Mouse (Mus musculus): ENCODE results near the gene Slco2a1. TPM values are rescaled to one million over a fixed set of nuclear protein-coding genes. Genes with fewer than 3 reads are reported as not detected.

The Slco2a1 gene
- polyA plus RNA-seq, 1 experiment from 2014 or later: 9.8 TPM

DNA sequence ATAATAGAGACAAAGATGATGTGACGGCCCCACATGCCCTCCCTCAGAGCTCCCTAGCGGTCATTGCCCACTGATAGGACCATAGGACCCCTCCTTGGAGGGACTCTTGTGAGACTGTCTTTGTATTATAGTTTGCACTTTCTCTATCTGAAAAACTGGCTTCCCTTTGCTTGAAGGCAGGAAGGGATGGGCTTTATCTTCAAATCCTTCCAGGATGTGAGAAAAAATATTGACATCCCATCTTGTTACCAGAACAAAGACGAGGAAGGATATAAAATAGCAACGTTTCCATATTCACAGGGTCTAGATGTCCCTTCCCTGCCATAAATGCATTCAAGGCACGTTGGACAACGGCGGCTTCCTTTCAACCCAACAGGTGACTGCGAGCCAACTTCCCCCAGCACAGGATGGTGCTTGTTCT is 48.5 kb downstream of the Slco2a1 start:
- ATAC-seq (replicated peaks; ENCODE audit: low FRiP score, low read depth) (no peak), DNase-seq (ENCODE audit: low spot score) (peak; percentile 18)
- Histone ChIP-seq H3K4me2 (ENCODE audit: low read length) (no peak overlapping the region), H3K27me3 (ENCODE audit: insufficient read depth, low read length) (no peaks in the 10 kb centered on the region), H3K4me1 (replicated peaks; ENCODE audit: insufficient read depth, low read length) (peaks cover 9% of the 10 kb centered on the region), H3K4me3 (replicated peaks; ENCODE audit: low read depth, low read length) (no peak overlapping the region), H3K9me3 (replicated peaks; ENCODE audit: low read length) (no peaks in the 10 kb centered on the region), H3K27ac (no peak overlapping the region), H3K36me3 (ENCODE audit: insufficient read depth, low read length) (no peaks in the 10 kb centered on the region), H3K9ac (ENCODE audit: low read depth, low read length) (no peak overlapping the region)
- no peak for TF ChIP-seq CTCF (IDR thresholded peaks at IDR 0.05; ENCODE audit: low read depth)
- WGBS: 73% methylated on average over 8 of the region's 8 CpGs

DNA sequence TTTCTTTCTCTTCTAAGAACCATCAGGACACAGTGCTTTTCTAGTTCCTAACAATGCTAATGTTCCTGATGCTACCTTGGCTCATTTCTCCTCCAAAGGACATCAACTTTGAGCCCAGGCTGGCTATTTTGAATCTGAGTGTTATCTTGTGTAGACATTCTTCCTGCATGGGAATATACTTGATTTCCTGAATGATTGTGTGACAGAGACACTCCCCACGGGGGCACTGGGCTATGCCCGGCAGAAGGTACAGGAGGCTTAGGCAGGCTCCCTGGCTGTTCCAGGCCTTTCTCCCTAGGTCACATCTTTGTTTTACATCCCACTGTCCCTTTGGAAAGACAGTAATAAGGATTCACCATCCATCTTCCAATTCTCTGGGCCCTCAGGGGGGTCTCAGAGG is 49.8 kb downstream of the Slco2a1 start:
- no peak overlapping the region for H3K4me3 ChIP-seq (replicated peaks; ENCODE audit: low read depth, low read length)
- no peak overlapping the region for H3K9ac ChIP-seq (ENCODE audit: low read depth, low read length)
- DNase-seq (ENCODE audit: low spot score) (no peak), ATAC-seq (replicated peaks; ENCODE audit: low FRiP score, low read depth) (no peak)
- no peaks in the 10 kb centered on the region for H3K9me3 ChIP-seq (replicated peaks; ENCODE audit: low read length)
- WGBS: 74% methylated on average over 2 of the region's 2 CpGs
- no peaks in the 10 kb centered on the region for H3K27me3 ChIP-seq (ENCODE audit: insufficient read depth, low read length)
- no peak overlapping the region for H3K27ac ChIP-seq
- H3K36me3 ChIP-seq (ENCODE audit: insufficient read depth, low read length): no peaks in the 10 kb centered on the region
- TF ChIP-seq CTCF (IDR thresholded peaks at IDR 0.05; ENCODE audit: low read depth): no peak
- H3K4me1 ChIP-seq (replicated peaks; ENCODE audit: insufficient read depth, low read length): no peaks in the 10 kb centered on the region
- no peak overlapping the region for H3K4me2 ChIP-seq (ENCODE audit: low read length)

- H3K27ac ChIP-seq: no peak overlapping the region
- no peaks in the 10 kb centered on the region for H3K27me3 ChIP-seq (ENCODE audit: insufficient read depth, low read length)
- no peaks in the 10 kb centered on the region for H3K9me3 ChIP-seq (replicated peaks; ENCODE audit: low read length)
- TF ChIP-seq CTCF (IDR thresholded peaks at IDR 0.05; ENCODE audit: low read depth): no peak
- no peaks in the 10 kb centered on the region for H3K36me3 ChIP-seq (ENCODE audit: insufficient read depth, low read length)
- H3K9ac ChIP-seq (ENCODE audit: low read depth, low read length): no peak overlapping the region
- WGBS: 81% methylated on average over 7 of the region's 7 CpGs
- DNase-seq (ENCODE audit: low spot score): no peak
- H3K4me3 ChIP-seq (replicated peaks; ENCODE audit: low read depth, low read length): no peak overlapping the region
- ATAC-seq (replicated peaks; ENCODE audit: low FRiP score, low read depth): no peak
- no peak overlapping the region for H3K4me2 ChIP-seq (ENCODE audit: low read length)
- H3K4me1 ChIP-seq (replicated peaks; ENCODE audit: insufficient read depth, low read length): no peaks in the 10 kb centered on the region
Observed at GRCm38 (mm10) chr9:103038705-103039104, 50.2 kb downstream of the Slco2a1 start.

DNA sequence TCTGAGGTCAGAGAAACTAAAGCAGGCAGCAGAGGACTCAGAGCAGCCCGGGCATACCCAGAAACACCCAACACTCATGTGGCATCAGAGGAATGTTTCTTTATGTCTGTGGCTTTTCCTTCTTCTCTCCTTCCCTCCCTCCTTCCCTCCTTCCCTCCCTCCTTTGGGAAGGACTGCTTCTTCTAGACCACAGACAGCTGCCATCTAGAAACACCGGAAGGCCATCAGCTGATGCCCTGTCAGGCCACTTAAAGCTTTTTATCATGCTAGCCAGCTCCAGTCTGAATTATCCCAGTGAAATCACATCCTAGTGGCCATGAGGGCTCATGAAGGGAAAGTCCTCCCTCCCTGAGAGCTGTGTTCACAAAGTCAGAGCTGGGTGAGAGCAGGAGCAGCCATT is 52.1 kb downstream of the Slco2a1 start:
- WGBS: 80% methylated on average over 2 of the region's 2 CpGs
- Histone ChIP-seq H3K27ac (no peak overlapping the region), H3K4me3 (replicated peaks; ENCODE audit: low read depth, low read length) (no peak overlapping the region), H3K9ac (ENCODE audit: low read depth, low read length) (no peak overlapping the region), H3K4me1 (replicated peaks; ENCODE audit: insufficient read depth, low read length) (no peaks in the 10 kb centered on the region), H3K27me3 (ENCODE audit: insufficient read depth, low read length) (no peaks in the 10 kb centered on the region), H3K36me3 (ENCODE audit: insufficient read depth, low read length) (no peaks in the 10 kb centered on the region), H3K4me2 (ENCODE audit: low read length) (no peak overlapping the region), H3K9me3 (replicated peaks; ENCODE audit: low read length) (no peaks in the 10 kb centered on the region)
- no peak for DNase-seq (ENCODE audit: low spot score)
- no peak for ATAC-seq (replicated peaks; ENCODE audit: low FRiP score, low read depth)
- TF ChIP-seq CTCF (IDR thresholded peaks at IDR 0.05; ENCODE audit: low read depth): no peak

- Histone ChIP-seq H3K36me3 (ENCODE audit: insufficient read depth, low read length) (no peaks in the 10 kb centered on the region), H3K4me3 (replicated peaks; ENCODE audit: low read depth, low read length) (no peak overlapping the region), H3K27me3 (ENCODE audit: insufficient read depth, low read length) (no peaks in the 10 kb centered on the region), H3K4me1 (replicated peaks; ENCODE audit: insufficient read depth, low read length) (no peaks in the 10 kb centered on the region), H3K4me2 (ENCODE audit: low read length) (no peak overlapping the region), H3K9me3 (replicated peaks; ENCODE audit: low read length) (no peaks in the 10 kb centered on the region), H3K9ac (ENCODE audit: low read depth, low read length) (no peak overlapping the region), H3K27ac (no peak overlapping the region)
- 67% methylated on average over 1 of the region's 1 CpGs for WGBS
- peak; percentile 41 for DNase-seq (ENCODE audit: low spot score)
- no peak for TF ChIP-seq CTCF (IDR thresholded peaks at IDR 0.05; ENCODE audit: low read depth)
- no peak for ATAC-seq (replicated peaks; ENCODE audit: low FRiP score, low read depth)
Observed at GRCm38 (mm10) chr9:103045406-103045805, 56.9 kb downstream of the Slco2a1 start.

DNA sequence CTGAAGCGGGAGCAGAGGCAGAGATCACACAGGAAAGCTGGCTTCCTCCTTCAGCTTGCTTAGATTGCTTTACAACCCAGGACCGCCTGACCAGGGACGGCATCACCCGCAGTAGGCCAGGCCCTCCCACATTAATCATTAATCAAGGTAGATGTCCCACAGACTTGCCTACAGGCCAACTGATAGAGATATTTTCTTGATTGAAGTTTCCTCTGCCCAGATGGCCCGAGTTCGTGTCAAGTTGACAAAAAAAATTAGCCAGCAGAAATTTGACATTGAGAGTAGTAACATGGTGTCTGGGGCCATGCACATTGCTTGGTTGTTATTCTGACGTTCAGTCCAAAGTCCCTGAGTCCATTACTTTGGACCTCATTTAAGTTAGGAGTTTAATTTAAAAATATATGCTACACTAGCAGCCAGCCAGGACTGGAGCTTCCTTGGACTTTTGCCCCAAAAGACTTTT is 60.6 kb downstream of the Slco2a1 start:
- ATAC-seq (replicated peaks; ENCODE audit: low FRiP score, low read depth): peak; percentile 83
- H3K36me3 ChIP-seq (ENCODE audit: insufficient read depth, low read length): no peaks in the 10 kb centered on the region

DNA sequence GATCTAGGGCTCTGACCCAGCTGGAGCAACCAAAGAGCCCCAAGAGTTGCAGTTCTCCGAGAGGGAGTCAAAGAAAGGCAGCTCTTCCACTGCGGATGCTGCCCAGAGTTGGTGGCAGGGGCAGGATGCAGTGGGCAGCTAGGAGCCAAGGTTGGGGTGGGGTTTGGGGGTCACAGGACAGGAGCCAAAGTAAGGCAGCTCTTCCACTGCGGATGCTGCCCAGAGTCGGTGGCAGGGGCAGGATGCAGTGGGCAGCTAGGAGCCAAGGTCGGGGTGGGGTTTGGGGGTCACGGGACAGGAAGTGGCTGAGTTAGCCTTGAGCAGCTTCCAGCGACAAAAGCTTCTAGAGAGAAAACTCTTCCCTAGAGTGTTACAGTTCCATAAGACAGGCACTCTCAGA is 65.3 kb downstream of the Slco2a1 start:
- no peak for DNase-seq (ENCODE audit: low spot score)
- no peak overlapping the region for H3K4me3 ChIP-seq (replicated peaks; ENCODE audit: low read depth, low read length)

More for the DNA sequence above, 60.6 kb downstream of the Slco2a1 start:
- H3K4me2 ChIP-seq (ENCODE audit: low read length): no peak overlapping the region
- no peaks in the 10 kb centered on the region for H3K27me3 ChIP-seq (ENCODE audit: insufficient read depth, low read length)
- no peak for TF ChIP-seq CTCF (IDR thresholded peaks at IDR 0.05; ENCODE audit: low read depth)
- no peaks in the 10 kb centered on the region for H3K9me3 ChIP-seq (replicated peaks; ENCODE audit: low read length)
- H3K4me3 ChIP-seq (replicated peaks; ENCODE audit: low read depth, low read length): no peak overlapping the region
- no peak overlapping the region for H3K27ac ChIP-seq
- no peak overlapping the region for H3K9ac ChIP-seq (ENCODE audit: low read depth, low read length)
- WGBS: 39% methylated on average over 7 of the region's 7 CpGs
- H3K4me1 ChIP-seq (replicated peaks; ENCODE audit: insufficient read depth, low read length): no peaks in the 10 kb centered on the region
- DNase-seq (ENCODE audit: low spot score): peak; percentile 37

More for the DNA sequence above, 65.3 kb downstream of the Slco2a1 start:
- no peak for TF ChIP-seq CTCF (IDR thresholded peaks at IDR 0.05; ENCODE audit: low read depth)
- ATAC-seq (replicated peaks; ENCODE audit: low FRiP score, low read depth): no peak
- 67% methylated on average over 7 of the region's 7 CpGs for WGBS
- Histone ChIP-seq H3K36me3 (ENCODE audit: insufficient read depth, low read length) (no peaks in the 10 kb centered on the region), H3K4me1 (replicated peaks; ENCODE audit: insufficient read depth, low read length) (no peaks in the 10 kb centered on the region), H3K27ac (no peak overlapping the region), H3K9ac (ENCODE audit: low read depth, low read length) (no peak overlapping the region), H3K9me3 (replicated peaks; ENCODE audit: low read length) (no peaks in the 10 kb centered on the region), H3K27me3 (ENCODE audit: insufficient read depth, low read length) (no peaks in the 10 kb centered on the region), H3K4me2 (ENCODE audit: low read length) (no peak overlapping the region)

Data from kidney, postnatal 0 days (tissue).